Mouse (Mus musculus): Measurements from ENCODE around the gene Grifin. TPM values are rescaled to one million over a fixed set of nuclear protein-coding genes. Genes with fewer than 3 reads are reported as not detected.
A peak's percentile ranks its signal among the peaks of the same experiment; 100 is the strongest.

Gene Grifin
- polyA plus RNA-seq, 1 experiment = 0.77 TPM

DNA sequence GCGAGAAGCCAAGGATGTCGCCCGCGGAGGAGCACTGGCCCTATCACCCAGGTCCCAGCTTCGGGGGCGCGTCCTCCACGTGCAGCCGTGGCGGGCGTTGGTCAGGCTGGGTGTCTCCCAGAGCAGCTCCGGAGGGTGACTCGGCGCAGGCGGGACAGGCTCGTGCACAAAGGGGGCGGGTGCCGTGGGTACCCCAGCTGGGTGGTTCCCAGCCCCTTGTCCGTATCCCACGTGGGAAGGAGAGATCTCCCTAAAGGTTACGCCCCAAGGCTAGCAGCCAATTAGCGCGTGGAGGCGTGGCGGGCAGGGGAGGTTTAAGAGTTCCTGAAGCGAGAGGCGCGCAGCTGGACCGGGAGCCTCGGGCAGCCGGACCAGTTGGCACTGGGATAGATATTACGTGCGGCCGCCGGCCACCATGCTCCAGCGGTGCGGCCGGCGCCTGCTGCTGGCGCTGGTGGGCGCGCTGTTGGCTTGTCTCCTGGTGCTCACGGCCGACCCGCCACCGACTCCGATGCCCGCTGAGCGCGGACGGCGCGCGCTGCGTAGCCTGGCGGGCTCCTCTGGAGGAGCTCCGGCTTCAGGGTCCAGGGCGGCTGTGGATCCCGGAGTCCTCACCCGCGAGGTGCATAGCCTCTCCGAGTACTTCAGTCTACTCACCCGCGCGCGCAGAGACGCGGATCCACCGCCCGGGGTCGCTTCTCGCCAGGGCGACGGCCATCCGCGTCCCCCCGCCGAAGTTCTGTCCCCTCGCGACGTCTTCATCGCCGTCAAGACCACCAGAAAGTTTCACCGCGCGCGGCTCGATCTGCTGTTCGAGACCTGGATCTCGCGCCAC lies 42.3 kb upstream of the Grifin start, which contains the start of gene Lfng:
TSS of gene Lfng (plus strand) at position 320 of the 835 bp plus-strand sequence.
- Histone ChIP-seq H3K36me3 (replicated peaks; ENCODE audit: low read length) (peaks cover 16% of the 10 kb centered on the region), H3K4me3 (replicated peaks) (peak within 1 kb of the TSS; percentile 94), H3K27me3 (replicated peaks) (peaks cover 43% of the 10 kb centered on the region), H3K9me3 (no peaks in the 10 kb centered on the region), H3K4me1 (peaks cover 77% of the 10 kb centered on the region)
- no peak for TF ChIP-seq GATA1 (IDR thresholded peaks at IDR 0.05; ENCODE audit: borderline replicate concordance, low read length)
- TF ChIP-seq FLI1 (IDR thresholded peaks at IDR 0.05; ENCODE audit: low read length) = no peak

GRCm38 (mm10) chr5:140606386-140606785 lies 41.5 kb upstream of the Grifin start:
- Histone ChIP-seq H3K36me3 (replicated peaks; ENCODE audit: low read length) (peaks cover 8% of the 10 kb centered on the region), H3K4me3 (replicated peaks) (peak overlapping the region; percentile 94), H3K9me3 (no peaks in the 10 kb centered on the region), H3K27me3 (replicated peaks) (peaks cover 50% of the 10 kb centered on the region), H3K4me1 (peaks cover 73% of the 10 kb centered on the region)
- no peak for TF ChIP-seq FLI1 (IDR thresholded peaks at IDR 0.05; ENCODE audit: low read length)
- TF ChIP-seq GATA1 (IDR thresholded peaks at IDR 0.05; ENCODE audit: borderline replicate concordance, low read length) = no peak

GRCm38 (mm10) chr5:140605228-140605627 lies 40.4 kb upstream of the Grifin start:
- Histone ChIP-seq H3K9me3 (no peaks in the 10 kb centered on the region), H3K4me1 (peaks cover 65% of the 10 kb centered on the region), H3K36me3 (replicated peaks; ENCODE audit: low read length) (no peaks in the 10 kb centered on the region), H3K27me3 (replicated peaks) (peaks cover 57% of the 10 kb centered on the region), H3K4me3 (replicated peaks) (no peak overlapping the region)
- TF ChIP-seq FLI1 (IDR thresholded peaks at IDR 0.05; ENCODE audit: low read length) (no peak), GATA1 (IDR thresholded peaks at IDR 0.05; ENCODE audit: borderline replicate concordance, low read length) (no peak)

- no peak overlapping the region for H3K4me3 ChIP-seq (replicated peaks)
- no peaks in the 10 kb centered on the region for H3K9me3 ChIP-seq
- H3K4me1 ChIP-seq = peaks cover 61% of the 10 kb centered on the region
- TF ChIP-seq FLI1 (IDR thresholded peaks at IDR 0.05; ENCODE audit: low read length) (no peak), GATA1 (IDR thresholded peaks at IDR 0.05; ENCODE audit: borderline replicate concordance, low read length) (no peak)
- no peaks in the 10 kb centered on the region for H3K36me3 ChIP-seq (replicated peaks; ENCODE audit: low read length)
- peaks cover 62% of the 10 kb centered on the region for H3K27me3 ChIP-seq (replicated peaks)
Measured at GRCm38 (mm10) chr5:140604386-140604785, 39.5 kb upstream of the Grifin start.

- Histone ChIP-seq H3K27me3 (replicated peaks) (peaks cover 69% of the 10 kb centered on the region), H3K36me3 (replicated peaks; ENCODE audit: low read length) (no peaks in the 10 kb centered on the region), H3K9me3 (no peaks in the 10 kb centered on the region), H3K4me1 (peaks cover 51% of the 10 kb centered on the region), H3K4me3 (replicated peaks) (no peak overlapping the region)
- no peak for TF ChIP-seq FLI1 (IDR thresholded peaks at IDR 0.05; ENCODE audit: low read length)
Measured at GRCm38 (mm10) chr5:140602540-140602939, 37.7 kb upstream of the Grifin start.

- H3K9me3 ChIP-seq = no peaks in the 10 kb centered on the region
- H3K4me3 ChIP-seq (replicated peaks) = no peak overlapping the region
- H3K4me1 ChIP-seq = peaks cover 51% of the 10 kb centered on the region
- TF ChIP-seq GATA1 (IDR thresholded peaks at IDR 0.05; ENCODE audit: borderline replicate concordance, low read length) (no peak), FLI1 (IDR thresholded peaks at IDR 0.05; ENCODE audit: low read length) (no peak)
- H3K36me3 ChIP-seq (replicated peaks; ENCODE audit: low read length) = no peaks in the 10 kb centered on the region
- H3K27me3 ChIP-seq (replicated peaks) = peaks cover 62% of the 10 kb centered on the region
Measured at GRCm38 (mm10) chr5:140601712-140602111, 36.8 kb upstream of the Grifin start.

DNA sequence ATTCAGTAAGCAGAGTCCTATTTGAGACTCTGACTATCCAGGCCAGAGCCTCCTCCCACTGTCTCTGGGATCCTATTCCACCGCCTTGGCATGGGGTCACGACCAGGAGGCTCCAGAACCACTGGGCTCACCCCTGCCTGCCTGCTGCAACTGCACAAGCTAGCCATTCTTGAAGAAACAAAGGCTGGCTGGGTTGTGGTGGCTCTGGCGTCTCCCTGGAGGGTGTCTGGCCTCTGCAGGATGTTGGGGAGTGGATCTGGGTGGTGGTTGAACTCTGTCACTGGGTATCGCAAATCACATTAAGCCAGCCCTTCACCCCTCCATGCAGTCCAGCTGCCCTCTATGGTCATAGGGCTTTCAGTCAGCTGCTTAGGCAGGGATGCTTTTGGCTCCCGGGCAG lies 35.1 kb upstream of the Grifin start:
- Histone ChIP-seq H3K36me3 (replicated peaks; ENCODE audit: low read length) (no peaks in the 10 kb centered on the region), H3K4me1 (peaks cover 51% of the 10 kb centered on the region), H3K9me3 (no peaks in the 10 kb centered on the region), H3K4me3 (replicated peaks) (no peak overlapping the region), H3K27me3 (replicated peaks) (peaks cover 57% of the 10 kb centered on the region)
- TF ChIP-seq FLI1 (IDR thresholded peaks at IDR 0.05; ENCODE audit: low read length) (no peak), GATA1 (IDR thresholded peaks at IDR 0.05; ENCODE audit: borderline replicate concordance, low read length) (no peak)

DNA sequence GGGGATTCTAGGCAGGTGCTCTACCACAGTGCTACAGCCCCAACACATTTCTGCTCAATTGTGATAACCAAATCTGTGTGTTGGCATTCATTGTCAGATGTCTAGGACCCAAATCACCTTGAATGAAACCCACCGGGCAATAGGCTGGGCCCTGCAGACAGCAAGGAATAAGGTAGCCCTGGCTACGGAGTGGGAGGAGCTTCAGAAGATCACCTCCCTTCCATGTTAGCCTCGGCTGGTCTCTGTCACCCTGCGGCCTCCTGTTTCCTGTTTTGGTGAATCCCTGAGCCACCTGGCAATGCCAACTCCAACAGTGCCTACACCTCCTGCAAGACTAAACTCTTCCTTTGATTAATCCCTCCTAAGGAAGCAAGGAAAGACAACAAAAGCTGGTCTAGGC lies 32.9 kb upstream of the Grifin start:
- no peaks in the 10 kb centered on the region for H3K36me3 ChIP-seq (replicated peaks; ENCODE audit: low read length)
- no peaks in the 10 kb centered on the region for H3K9me3 ChIP-seq
- H3K4me1 ChIP-seq = peaks cover 45% of the 10 kb centered on the region
- peaks cover 55% of the 10 kb centered on the region for H3K27me3 ChIP-seq (replicated peaks)
- no peak overlapping the region for H3K4me3 ChIP-seq (replicated peaks)
- TF ChIP-seq GATA1 (IDR thresholded peaks at IDR 0.05; ENCODE audit: borderline replicate concordance, low read length) (no peak), FLI1 (IDR thresholded peaks at IDR 0.05; ENCODE audit: low read length) (no peak)

DNA sequence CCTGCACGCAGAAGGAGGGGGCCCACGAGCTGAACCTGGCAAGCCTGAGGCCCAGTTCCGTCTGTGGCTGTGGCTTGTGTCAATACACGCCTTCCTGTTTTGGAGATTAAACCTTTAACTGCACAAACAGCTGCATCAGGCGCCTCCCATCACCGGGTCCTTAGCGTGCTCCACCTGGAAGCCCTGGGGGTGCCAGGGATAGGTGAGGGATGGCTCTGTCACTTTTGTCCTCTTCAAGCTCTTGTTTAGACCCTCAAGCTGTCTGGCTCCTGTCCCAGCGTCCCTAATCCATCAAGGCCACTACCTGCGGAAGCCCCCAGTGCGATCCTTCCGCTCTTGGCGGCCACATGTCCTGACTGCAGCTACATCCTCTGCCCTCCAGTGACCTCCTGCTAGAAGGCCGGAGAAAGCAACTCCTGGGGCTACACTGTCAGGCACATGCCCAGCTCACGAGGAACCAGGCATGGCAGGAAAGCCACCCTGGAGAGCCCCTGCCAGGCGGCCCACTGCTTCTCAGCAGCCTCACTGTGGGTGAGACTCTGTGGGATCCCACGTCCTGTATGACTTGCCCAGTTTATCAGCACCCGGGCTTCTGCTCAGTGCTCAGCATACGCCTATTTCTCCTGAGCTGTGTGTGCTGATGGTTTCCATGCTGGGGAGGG lies 32.2 kb upstream of the Grifin start:
- TF ChIP-seq FLI1 (IDR thresholded peaks at IDR 0.05; ENCODE audit: low read length) (no peak), GATA1 (IDR thresholded peaks at IDR 0.05; ENCODE audit: borderline replicate concordance, low read length) (no peak)
- H3K27me3 ChIP-seq (replicated peaks) = peaks cover 54% of the 10 kb centered on the region
- no peaks in the 10 kb centered on the region for H3K36me3 ChIP-seq (replicated peaks; ENCODE audit: low read length)
- peaks cover 45% of the 10 kb centered on the region for H3K4me1 ChIP-seq
- H3K4me3 ChIP-seq (replicated peaks) = peak overlapping the region; percentile 86
- H3K9me3 ChIP-seq = no peaks in the 10 kb centered on the region

- H3K4me1 ChIP-seq = peaks cover 45% of the 10 kb centered on the region
- TF ChIP-seq GATA1 (IDR thresholded peaks at IDR 0.05; ENCODE audit: borderline replicate concordance, low read length) (no peak), FLI1 (IDR thresholded peaks at IDR 0.05; ENCODE audit: low read length) (no peak)
- H3K4me3 ChIP-seq (replicated peaks) = peak overlapping the region; percentile 86
- H3K27me3 ChIP-seq (replicated peaks) = peaks cover 55% of the 10 kb centered on the region
- H3K9me3 ChIP-seq = no peaks in the 10 kb centered on the region
- no peaks in the 10 kb centered on the region for H3K36me3 ChIP-seq (replicated peaks; ENCODE audit: low read length)
Measured at GRCm38 (mm10) chr5:140596426-140596825, 31.6 kb upstream of the Grifin start.
